ENCODE assay signal across 22 mouse cellular contexts in the genomic region with DNA sequence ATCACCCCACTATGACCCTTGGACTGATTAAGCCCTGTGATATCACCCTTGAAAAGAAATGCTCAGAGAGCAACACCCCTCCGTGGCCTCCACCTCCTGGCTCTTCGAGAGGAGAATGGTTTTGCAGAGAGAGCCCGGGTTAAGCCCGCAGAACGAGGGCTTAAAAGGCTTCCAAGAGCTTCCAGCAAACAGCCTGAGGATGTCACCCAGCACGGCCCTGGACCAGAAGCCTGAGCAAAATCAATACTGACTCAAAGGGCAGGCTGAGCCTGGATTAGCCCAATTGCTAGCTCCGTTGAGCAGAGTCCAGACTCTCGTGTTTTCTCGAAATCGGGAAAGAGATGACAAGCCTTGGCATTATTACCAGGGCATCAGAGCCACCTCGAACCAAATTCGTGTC.
"Had no signal": no experiment of that assay in that cellular context is flagged by ENCODE, and none has a peak within 500 bp of the region (broad histone marks: within the 10 kb centered on the region; RNA-seq: fewer than 3 reads in every experiment).

No protein-coding gene starts in this region.

- H3K9ac ChIP-seq: heart, embryonic 13.5 days; heart, embryonic 15.5 days; hindbrain, embryonic 14.5 days; intestine, embryonic 15.5 days; limb, embryonic 12.5 days had no signal

- H3K27me3 ChIP-seq: heart, embryonic 15.5 days; intestine, embryonic 15.5 days had no signal

- H3K4me3 ChIP-seq: gastrocnemius, adult 2 months; heart, embryonic 13.5 days; heart, embryonic 15.5 days; intestine, embryonic 15.5 days; layer of hippocampus, adult 2 months; left cerebral cortex, adult 2 months; limb, embryonic 10.5 days; limb, embryonic 12.5 days had no signal

- H3K9me3 ChIP-seq: heart, embryonic 13.5 days; heart, embryonic 15.5 days; intestine, embryonic 15.5 days; limb, embryonic 10.5 days; limb, embryonic 12.5 days had no signal

- H3K4me2 ChIP-seq: heart, embryonic 11.5 days; heart, embryonic 13.5 days; heart, embryonic 15.5 days; hindbrain, embryonic 14.5 days; intestine, embryonic 15.5 days; limb, embryonic 12.5 days had no signal

- H3K36me3 ChIP-seq: heart, embryonic 13.5 days; heart, embryonic 15.5 days; intestine, embryonic 15.5 days; limb, embryonic 10.5 days; limb, embryonic 12.5 days had no signal

- H3K4me1 ChIP-seq: heart, embryonic 13.5 days; heart, embryonic 15.5 days; intestine, embryonic 15.5 days; limb, embryonic 12.5 days had no signal

- H3K27ac ChIP-seq: gastrocnemius, adult 2 months; heart, embryonic 13.5 days; heart, embryonic 15.5 days; hindbrain, embryonic 14.5 days; intestine, embryonic 15.5 days; layer of hippocampus, adult 2 months; left cerebral cortex, adult 2 months; limb, embryonic 10.5 days; limb, embryonic 12.5 days had no signal

- DNase-seq: gastrocnemius, adult 2 months; gastrocnemius, postnatal 10 days; gastrocnemius, postnatal 25 days; heart, adult 18-20 months; heart, postnatal 14 days; heart, postnatal 36 days; kidney, adult 18-20 months; kidney, adult 8-10 months; kidney, postnatal 10 days; kidney, postnatal 4 days had no signal

- ATAC-seq: hindbrain, embryonic 16.5 days; inflammation-experienced regulatory T-cells, adult 6 months; intestine, embryonic 15.5 days; intestine, postnatal 0 days had no signal
